Mouse (Mus musculus) small intestine, adult 2 months (tissue): ENCODE measurements around the gene Gm44511.
"Not testable (repeated sequence)": the region's sequence is repeated elsewhere in the genome, so short reads cannot be mapped to it uniquely, and the experiment has no call there.

Source experiments
- CTCF ChIP-seq: fragments of 200-500 bp; IDR thresholded peaks from 2 replicates; pipeline ENCODE4 v1.5.1; 2012; ENCODE audit warnings: low read depth, mild to moderate bottlenecking, control low read depth, inconsistent platforms, low read length, moderate library complexity, mixed read lengths; ENCODE audit not compliant: insufficient replicate concordance, insufficient read length; ENCODE audit errors: extremely low read depth
- POLR2A ChIP-seq: fragments of 200-500 bp; IDR thresholded peaks from 2 replicates; pipeline ENCODE4 v1.6.1; 2012; ENCODE audit warnings: low read depth, mild to moderate bottlenecking, control low read depth, inconsistent platforms, low read length, moderate library complexity

DNA sequence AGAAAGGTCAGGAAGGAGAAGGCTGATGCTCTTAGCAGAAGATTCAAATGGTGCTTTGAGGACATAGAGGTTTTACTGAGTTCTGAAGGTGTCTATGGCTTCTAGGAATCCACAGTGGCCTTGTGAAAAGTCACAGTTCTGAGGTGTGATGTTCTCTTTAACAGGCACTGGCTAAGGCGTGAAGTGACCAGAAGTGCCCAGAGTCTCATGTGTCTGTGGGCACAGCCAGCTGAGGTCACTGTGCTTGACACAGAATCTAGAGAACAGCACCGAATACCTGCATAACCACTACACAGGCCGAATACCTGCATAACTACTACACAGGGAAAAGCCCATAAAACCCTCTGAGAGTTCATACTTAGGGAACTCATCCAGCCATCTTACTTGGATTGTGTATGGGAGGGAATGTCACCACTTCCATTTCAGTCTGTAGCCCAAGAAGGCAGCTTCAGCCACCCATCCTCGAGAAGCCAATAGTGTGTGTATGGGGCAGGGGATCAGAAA, 35.6 kb downstream of the Gm44511 start:
- TF ChIP-seq POLR2A, CTCF: not testable (repeated sequence)
